Mouse (Mus musculus) spleen, postnatal 36 days (tissue): ENCODE measurements around the gene Dmwd.

Experiments used
- DNase-seq, 2 experiments: peaks; one replicate each; pipeline ENCODE4 v3.0.0; 2022; ENCODE audit warnings: low spot score in 2 of 2, mixed read lengths in 1 of 2

The Dmwd gene

GRCm38 (mm10) chr7:19075723-19076585 lies at the start of gene Dmwd:
Dmwd (plus strand) TSS chr7:19076227.
- DNase-seq, result peak; percentile 81 to 86

- DNase-seq, result no peak
Measured at GRCm38 (mm10) chr7:19028067-19028466, 48.0 kb upstream of the Dmwd start.

GRCm38 (mm10) chr7:19029084-19029653 lies 46.9 kb upstream of the Dmwd start:
- DNase-seq, result peak; percentile 30 to 45

- no peak for DNase-seq
Measured at GRCm38 (mm10) chr7:19031641-19032040, 44.4 kb upstream of the Dmwd start.

GRCm38 (mm10) chr7:19044616-19045015 lies 31.4 kb upstream of the Dmwd start:
- no peak for DNase-seq

- DNase-seq, result no peak
Measured at GRCm38 (mm10) chr7:19046286-19047069, 29.5 kb upstream of the Dmwd start.

GRCm38 (mm10) chr7:19048006-19048527 lies 28.0 kb upstream of the Dmwd start:
- DNase-seq, result no peak

GRCm38 (mm10) chr7:19049252-19049651 lies 26.8 kb upstream of the Dmwd start:
- DNase-seq, result no peak

- no peak for DNase-seq
Measured at GRCm38 (mm10) chr7:19050172-19050571, 25.9 kb upstream of the Dmwd start.

- DNase-seq, result no peak
Measured at GRCm38 (mm10) chr7:19051161-19051560, 24.9 kb upstream of the Dmwd start.

GRCm38 (mm10) chr7:19052345-19053135 lies 23.5 kb upstream of the Dmwd start:
- no peak for DNase-seq

- no peak for DNase-seq
Measured at GRCm38 (mm10) chr7:19053136-19053532, 22.9 kb upstream of the Dmwd start.

GRCm38 (mm10) chr7:19054047-19054776 lies 21.8 kb upstream of the Dmwd start, which contains the start of gene Rsph6a:
Rsph6a (plus strand) TSS chr7:19054690.
- no peak for DNase-seq

GRCm38 (mm10) chr7:19054777-19055076 lies 21.3 kb upstream of the Dmwd start:
- DNase-seq, result no peak

- no peak for DNase-seq
Measured at GRCm38 (mm10) chr7:19055108-19055507, 20.9 kb upstream of the Dmwd start.

- no peak for DNase-seq
Measured at GRCm38 (mm10) chr7:19057405-19057804, 18.6 kb upstream of the Dmwd start.

- DNase-seq, result no peak
Measured at GRCm38 (mm10) chr7:19065896-19066295, 10.1 kb upstream of the Dmwd start.

- DNase-seq, result no peak
Measured at GRCm38 (mm10) chr7:19067063-19067462, 9.0 kb upstream of the Dmwd start.

- DNase-seq, result no peak
Measured at GRCm38 (mm10) chr7:19067935-19068334, 8.1 kb upstream of the Dmwd start.

GRCm38 (mm10) chr7:19068707-19069106 lies 7.3 kb upstream of the Dmwd start:
- DNase-seq, result peak; percentile 52 to 64

- no peak for DNase-seq
Measured at GRCm38 (mm10) chr7:19069500-19069899, 6.5 kb upstream of the Dmwd start.
